Mouse (Mus musculus): ENCODE measurements at regions not wholly inside any gene's neighbourhood (a gene's known extent, or its start where the extent isn't known, plus 50 kb on each side); places are given as distances from the start of the nearest gene placed in this dataset.

GRCm38 (mm10) chr15:62970566-62970965 is 874.4 kb downstream of the Gsdmc2 start:
- DNase-seq = no peak

- DNase-seq = no peak
Observed at GRCm38 (mm10) chr15:62962681-62963080, 882.3 kb downstream of the Gsdmc2 start.

- DNase-seq = no peak
Observed at GRCm38 (mm10) chr15:62960623-62961022, 884.4 kb downstream of the Gsdmc2 start.

- no peak for DNase-seq
Observed at GRCm38 (mm10) chr15:62958506-62959330, 886.3 kb downstream of the Gsdmc2 start.

- DNase-seq = no peak
Observed at GRCm38 (mm10) chr15:62954889-62955288, 890.1 kb downstream of the Gsdmc2 start.

DNA sequence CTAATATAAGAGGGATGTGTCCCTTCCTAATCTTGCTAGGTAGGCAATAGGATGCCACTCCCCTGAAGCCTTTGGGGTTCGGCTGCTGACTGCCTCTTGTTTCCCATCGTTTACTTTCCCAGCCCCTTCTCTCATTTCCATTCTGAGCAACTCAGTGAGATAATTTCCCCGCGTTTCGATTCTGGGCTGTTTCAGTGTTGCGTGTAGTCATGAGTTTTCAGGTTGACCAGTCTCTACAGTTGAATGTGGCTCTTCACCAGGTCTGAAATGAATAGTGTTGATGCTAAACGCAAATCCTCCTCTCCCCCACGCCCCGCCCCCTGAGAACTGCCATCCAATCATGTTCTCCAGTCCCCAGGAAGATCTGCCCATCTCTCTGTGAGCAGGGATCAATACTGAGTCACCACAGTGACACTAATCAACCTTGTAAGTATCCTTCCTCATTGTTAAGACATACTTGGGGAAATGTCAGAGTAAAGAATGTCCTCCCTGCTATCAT is 890.6 kb downstream of the Gsdmc2 start:
- DNase-seq = no peak

DNA sequence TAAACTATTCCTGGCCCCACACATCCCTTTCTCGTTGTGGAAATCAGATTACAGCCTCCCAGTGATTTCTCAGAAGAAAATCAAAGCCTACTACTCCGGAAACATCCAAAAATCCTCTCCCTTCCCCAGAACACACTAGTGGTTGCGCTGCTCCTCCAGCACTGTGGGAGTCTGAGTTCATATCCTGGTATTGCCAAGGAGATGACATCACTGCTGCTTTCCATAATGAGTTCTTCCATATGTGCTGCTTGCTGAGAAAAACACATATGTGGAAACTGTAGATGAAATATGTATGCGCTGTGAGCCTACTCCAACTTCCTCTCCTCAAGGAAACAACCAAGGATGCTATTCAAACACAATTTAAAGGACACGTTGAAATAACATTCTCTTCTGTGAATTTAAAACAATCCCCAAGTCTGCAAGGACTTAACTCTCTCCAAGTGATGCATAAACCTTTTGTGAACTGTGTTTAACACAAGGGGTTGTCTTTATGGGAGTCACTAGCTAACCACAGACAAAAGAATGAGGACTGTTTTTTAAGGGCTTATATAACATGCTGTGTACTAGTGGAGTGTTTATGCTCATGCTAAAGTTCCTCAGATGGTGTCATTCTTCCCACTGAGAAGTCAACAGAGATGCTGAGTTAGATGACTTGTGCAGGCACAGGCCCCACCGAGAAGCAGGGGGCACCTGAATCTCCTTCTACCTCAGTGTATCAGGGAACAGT is 891.6 kb downstream of the Gsdmc2 start:
- no peak for DNase-seq

DNA sequence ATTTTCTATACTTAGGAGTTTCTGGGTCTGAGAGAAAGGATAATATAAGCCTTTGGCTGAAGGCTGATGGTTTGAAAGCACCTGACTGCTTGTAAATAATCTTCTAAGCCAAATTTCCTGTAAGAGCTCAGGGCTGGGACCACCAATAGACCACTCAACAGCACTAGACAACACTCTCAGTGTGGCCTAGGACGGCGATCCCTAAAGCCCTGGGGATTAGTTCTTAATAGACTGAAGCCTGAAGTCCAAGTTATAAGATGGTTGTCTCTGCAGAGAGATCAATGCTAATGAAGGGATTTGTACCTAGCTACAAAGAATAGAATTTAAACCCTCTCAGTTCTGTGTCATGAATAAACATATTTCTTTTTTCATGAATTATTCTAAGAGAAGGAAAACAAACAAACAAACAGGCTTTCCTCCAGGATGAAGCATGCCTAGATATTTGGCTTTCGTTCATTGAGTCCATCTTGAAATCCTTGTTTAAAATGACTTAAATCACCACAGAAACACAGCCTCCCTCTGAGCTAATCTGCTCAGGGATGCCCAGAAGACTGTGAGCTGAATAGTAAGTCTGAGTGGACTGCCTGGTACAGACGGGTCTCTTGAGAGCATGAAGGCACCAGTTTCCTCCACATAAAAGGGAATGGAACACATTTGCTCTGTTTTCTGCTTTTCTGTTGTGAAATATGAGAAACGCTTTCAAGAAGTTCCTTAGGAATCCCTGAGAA is 892.3 kb downstream of the Gsdmc2 start:
- DNase-seq = no peak

- DNase-seq = no peak
Observed at GRCm38 (mm10) chr15:62939416-62939815, 905.6 kb downstream of the Gsdmc2 start.

- no peak for DNase-seq
Observed at GRCm38 (mm10) chr15:62937756-62938155, 907.2 kb downstream of the Gsdmc2 start.

DNA sequence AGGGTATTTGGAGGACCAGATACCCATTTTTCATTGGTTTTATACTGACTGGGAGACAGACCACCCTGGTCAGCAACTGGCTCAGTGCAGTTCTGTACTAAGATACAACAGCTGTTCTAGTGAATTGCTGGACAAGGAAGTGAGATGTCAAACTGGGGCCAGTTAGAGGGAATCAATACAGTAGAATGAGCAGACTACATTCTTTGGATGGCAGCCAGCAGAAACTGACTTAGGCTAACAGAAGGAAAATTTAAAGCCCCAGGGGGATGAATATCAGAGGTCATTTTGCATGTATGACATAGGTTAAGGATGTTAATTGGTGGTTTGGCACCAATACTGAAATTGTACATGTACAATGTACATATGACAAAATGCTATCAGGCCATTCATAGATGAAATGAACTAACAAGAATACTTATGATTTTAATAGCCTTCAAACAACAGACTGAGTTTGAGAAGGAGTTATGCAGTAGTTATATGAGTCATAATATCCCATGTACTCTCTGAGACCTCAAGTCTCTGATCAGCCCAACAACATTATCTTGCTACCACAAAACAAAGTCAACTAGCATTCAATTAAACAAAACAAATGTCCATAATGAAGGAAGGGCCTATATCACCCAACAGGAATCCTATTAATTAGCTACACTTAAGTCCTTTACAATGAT is 910.3 kb downstream of the Gsdmc2 start:
- DNase-seq = no peak

GRCm38 (mm10) chr15:62920520-62920919 is 924.5 kb downstream of the Gsdmc2 start:
- DNase-seq = no peak

GRCm38 (mm10) chr15:62919264-62919663 is 925.7 kb downstream of the Gsdmc2 start:
- no peak for DNase-seq

DNA sequence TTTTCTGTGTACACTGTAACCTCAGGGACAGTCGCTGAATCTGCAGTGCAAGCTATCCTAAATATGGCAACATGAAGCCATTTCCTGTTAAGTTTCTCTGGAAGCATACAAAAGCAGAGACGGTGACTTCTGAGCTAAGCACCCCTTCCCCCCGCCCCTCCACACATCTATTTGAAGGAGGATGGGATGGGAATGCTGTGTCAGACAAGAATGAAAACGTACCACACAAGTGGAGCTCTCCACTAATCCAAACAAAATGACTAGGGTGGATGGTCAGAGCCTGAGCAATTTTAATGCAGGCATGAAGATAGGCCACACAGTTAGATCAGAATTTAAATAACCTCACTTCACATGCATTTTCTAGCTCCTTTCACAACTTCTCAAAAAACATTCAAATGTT is 936.6 kb downstream of the Gsdmc2 start:
- DNase-seq = no peak

- DNase-seq = no peak
Observed at GRCm38 (mm10) chr15:62907181-62907580, 937.8 kb downstream of the Gsdmc2 start.

DNA sequence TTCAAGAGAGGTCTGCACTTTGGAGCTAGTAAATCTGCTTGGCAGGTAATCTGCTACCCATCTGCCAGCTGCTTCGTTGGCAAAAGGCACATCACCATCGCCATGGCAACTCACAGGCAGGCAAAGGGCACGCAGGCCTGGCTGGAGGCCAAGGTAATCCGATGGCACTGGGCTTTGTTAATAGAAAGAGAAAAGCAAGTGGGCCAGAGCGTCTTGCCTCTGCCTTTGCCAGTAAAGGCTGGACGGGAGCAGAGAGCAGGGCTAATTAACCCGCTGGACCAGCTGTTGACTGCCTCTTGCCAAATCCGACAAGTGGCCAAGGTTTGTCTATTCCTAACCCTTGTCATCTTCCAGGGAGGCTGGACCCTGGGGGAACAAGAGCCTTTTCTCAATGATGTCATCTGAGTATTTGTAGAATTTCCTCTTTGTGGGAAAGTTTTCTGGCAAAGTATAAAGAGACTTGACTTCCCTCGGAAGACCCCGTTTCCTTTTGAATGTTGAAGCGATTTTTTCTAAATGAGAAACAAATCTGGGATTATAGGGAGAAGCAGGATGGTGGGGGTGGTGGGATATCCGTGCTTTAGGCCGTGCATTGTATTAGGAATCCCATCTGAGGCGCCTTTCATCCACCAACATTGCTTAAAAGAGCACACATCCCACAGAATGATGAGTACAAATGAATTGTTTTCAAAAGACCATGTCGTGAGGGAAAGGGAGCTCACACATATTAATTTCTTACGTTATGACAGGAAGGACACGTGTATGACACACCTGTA is 941.7 kb downstream of the Gsdmc2 start:
- DNase-seq = no peak

DNA sequence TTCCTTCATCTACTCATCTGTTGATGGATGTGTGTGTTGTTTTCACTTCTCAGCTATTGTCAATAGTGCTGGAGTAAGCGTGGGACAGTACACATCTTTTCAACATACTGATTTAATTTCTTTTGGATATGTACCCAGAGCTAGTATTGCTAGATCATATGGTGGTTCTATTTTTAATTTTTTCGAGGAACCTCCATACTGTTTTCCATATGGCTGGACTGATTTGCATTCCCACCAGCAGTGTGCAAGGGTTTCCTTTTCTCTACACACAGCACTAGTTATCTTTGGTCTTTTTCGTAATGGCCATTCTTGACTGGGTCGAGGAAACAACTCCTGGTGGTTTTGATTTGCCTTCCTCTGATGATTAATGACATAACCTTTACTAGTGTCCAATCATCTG is 943.0 kb downstream of the Gsdmc2 start:
- DNase-seq = no peak

GRCm38 (mm10) chr15:62889798-62890197 is 955.2 kb downstream of the Gsdmc2 start:
- no peak for DNase-seq

GRCm38 (mm10) chr15:62885331-62885730 is 959.6 kb downstream of the Gsdmc2 start:
- DNase-seq = no peak

- no peak for DNase-seq
Observed at GRCm38 (mm10) chr15:62871082-62871766, 973.8 kb downstream of the Gsdmc2 start.

DNA sequence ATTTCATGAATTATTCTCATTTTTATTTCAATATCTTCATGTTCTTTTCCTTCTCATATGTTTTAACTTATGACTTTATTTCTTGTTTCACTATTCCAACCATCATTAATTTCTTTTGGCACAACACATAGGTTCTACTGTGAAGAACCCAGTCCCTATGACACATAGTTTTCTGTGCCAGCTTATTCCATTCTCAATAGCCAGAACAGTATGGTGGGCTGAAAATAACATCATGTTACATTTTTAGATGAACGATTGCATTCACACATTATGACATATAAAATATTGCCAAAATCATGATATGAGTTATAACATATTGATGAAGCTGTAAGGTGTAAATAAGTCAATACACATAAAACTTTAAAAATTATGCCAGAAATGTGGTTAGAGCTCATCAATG is 982.4 kb downstream of the Gsdmc2 start:
- no peak for DNase-seq

Measured in B cell, adult 2 months (primary cell).